Mouse (Mus musculus) heart, embryonic 16.5 days (tissue): Measurements from ENCODE around the gene Snx30. TPM values are rescaled to one million over a fixed set of nuclear protein-coding genes. Genes with fewer than 3 reads are reported as not detected.

ENCODE experiments used
- ATAC-seq: fragments of 200-750 bp; cut with Nextera tagmentation; replicated peaks from 2 replicates; pipeline ENCODE4 v1.8.0; 2017; ENCODE audit warnings: moderate number of reproducible peaks; ENCODE audit not compliant: insufficient read depth, low FRiP score; ENCODE audit errors: extremely low read depth
- H3K27ac ChIP-seq: fragments of 300-500 bp; sonication (generic); 2 replicates; pipeline ENCODE4 v1.5.1; 2014; ENCODE audit warnings: mild to moderate bottlenecking, low read length, control low read depth, moderate library complexity
- H3K27me3 ChIP-seq: fragments of 300-500 bp; sonication (generic); 2 replicates; pipeline ENCODE4 v1.6.1; 2014; ENCODE audit warnings: low read length, mixed read lengths; ENCODE audit not compliant: control insufficient read depth, insufficient read depth
- H3K36me3 ChIP-seq: fragments of 300-500 bp; sonication (generic); 2 replicates; pipeline ENCODE4 v1.6.1; 2014; ENCODE audit not compliant: control insufficient read depth, insufficient read depth
- H3K4me1 ChIP-seq: fragments of 300-500 bp; sonication (generic); 2 replicates; pipeline ENCODE4 v1.6.1; 2014; ENCODE audit warnings: low read length, mixed read lengths; ENCODE audit not compliant: control insufficient read depth, insufficient read depth
- H3K4me2 ChIP-seq: fragments of 300-500 bp; sonication (generic); 2 replicates; pipeline ENCODE4 v1.6.1; 2014; ENCODE audit warnings: low read depth, mild to moderate bottlenecking, control low read depth, low read length
- H3K4me3 ChIP-seq: fragments of 300-500 bp; sonication (generic); 2 replicates; pipeline ENCODE4 v1.5.1; 2014; ENCODE audit warnings: mild to moderate bottlenecking, control low read depth, low read length
- H3K9ac ChIP-seq: fragments of 300-500 bp; sonication (generic); 2 replicates; pipeline ENCODE4 v1.6.1; 2014; ENCODE audit warnings: low read length, control low read depth
- H3K9me3 ChIP-seq: fragments of 300-500 bp; sonication (generic); replicated peaks from 2 replicates; pipeline ENCODE4 v1.6.1; 2016; ENCODE audit warnings: low read length; ENCODE audit not compliant: control insufficient read depth
- WGBS: fragments of 180-500 bp; shearing (Covaris S2); extraction: QIAGEN DNeasy Blood & Tissue Kit; methylation state at CpG from one replicate; pipeline ENCODE4 v1.1.7; 2014; 5-methylcytosine and 5-hydroxymethylcytosine counted together
- polyA plus RNA-seq: library from polyadenylated mRNA; unstranded; fragments of >200 nt; fragmentation: Nextera tagmentation; extraction: Ambion mirVana; gene quantifications from 2 replicates; pipeline ENCODE4 v1.2.1, GENCODE M21; 2015

The Snx30 gene
- polyA plus RNA-seq, 1 experiment from 2014 or later = 8.0 TPM

- no peak overlapping the region for H3K27ac ChIP-seq
- no peak overlapping the region for H3K4me3 ChIP-seq
- H3K4me1 ChIP-seq = no peaks in the 10 kb centered on the region
- no peak overlapping the region for H3K4me2 ChIP-seq
- 59% methylated on average over 2 of the region's 2 CpGs for WGBS
- no peak overlapping the region for H3K9ac ChIP-seq
- no peak for ATAC-seq
- H3K9me3 ChIP-seq = no peaks in the 10 kb centered on the region
- H3K27me3 ChIP-seq = no peaks in the 10 kb centered on the region
- H3K36me3 ChIP-seq = no peaks in the 10 kb centered on the region
Measured at GRCm38 (mm10) chr4:59937543-59937942, 131.9 kb downstream of the Snx30 start.

Other genes with a start within 250 kb of the Snx30 start
- gene Hsdl2, start 224.3 kb upstream of the Snx30 start, polyA plus RNA-seq = 80.2 and 88.0 TPM in 2 replicates
- gene E130308A19Rik, start 179.6 kb upstream of the Snx30 start, polyA plus RNA-seq = 17.3 and 20.0 TPM in 2 replicates
- gene Inip, start 4.3 kb upstream of the Snx30 start, polyA plus RNA-seq = 39.8 and 44.0 TPM in 2 replicates
- gene Slc46a2, start 109.2 kb downstream of the Snx30 start, polyA plus RNA-seq = 7.5 and 13.7 TPM in 2 replicates
- gene Mup4, start 154.9 kb downstream of the Snx30 start, polyA plus RNA-seq = not detected in 2 replicates
- not detected in 2 replicates for gene Mup6, start 158.5 kb downstream of the Snx30 start, polyA plus RNA-seq